Mouse (Mus musculus) heart, embryonic 13.5 days (tissue): ENCODE results near the gene Pmpcb. TPM values are rescaled to one million over a fixed set of nuclear protein-coding genes. Genes with fewer than 3 reads are reported as not detected.
"Not testable (repeated sequence)": the region's sequence is repeated elsewhere in the genome, so short reads cannot be mapped to it uniquely, and the experiment has no call there.

Source experiments
- ATAC-seq: fragments of 200-750 bp; cut with Nextera tagmentation; 2 replicates; pipeline ENCODE4 v1.8.0; 2017; ENCODE audit warnings: moderate TSS enrichment; ENCODE audit not compliant: insufficient number of reproducible peaks, low FRiP score, low TSS enrichment; ENCODE audit errors: extremely low read depth
- H3K27ac ChIP-seq: fragments of 300-500 bp; sonication (generic); replicated peaks from 2 replicates; pipeline ENCODE4 v1.5.1; 2015; ENCODE audit warnings: moderate library complexity, mild to moderate bottlenecking, inconsistent platforms
- H3K27me3 ChIP-seq: fragments of 300-500 bp; sonication (generic); replicated peaks from 2 replicates; pipeline ENCODE4 v1.6.1; 2015; ENCODE audit warnings: mild to moderate bottlenecking, inconsistent platforms
- H3K36me3 ChIP-seq: fragments of 300-500 bp; sonication (generic); 2 replicates; pipeline ENCODE4 v1.6.1; 2015; ENCODE audit warnings: mild to moderate bottlenecking, inconsistent platforms
- H3K4me1 ChIP-seq: fragments of 300-500 bp; sonication (generic); 2 replicates; pipeline ENCODE4 v1.6.1; 2015; ENCODE audit warnings: inconsistent platforms
- H3K4me2 ChIP-seq: fragments of 300-500 bp; sonication (generic); 2 replicates; pipeline ENCODE4 v1.6.1; 2015; ENCODE audit warnings: inconsistent platforms, mild to moderate bottlenecking, moderate library complexity
- H3K4me3 ChIP-seq: fragments of 300-500 bp; sonication (generic); 2 replicates; pipeline ENCODE4 v1.5.1; 2015; ENCODE audit warnings: moderate library complexity, mild to moderate bottlenecking, inconsistent platforms
- H3K9ac ChIP-seq: fragments of 300-500 bp; sonication (generic); 2 replicates; pipeline ENCODE4 v1.6.1; 2015; ENCODE audit warnings: inconsistent platforms, mild to moderate bottlenecking, moderate library complexity
- H3K9me3 ChIP-seq: fragments of 300-500 bp; sonication (generic); 2 replicates; pipeline ENCODE4 v1.6.1; 2016; ENCODE audit warnings: inconsistent platforms
- WGBS: fragments of 180-500 bp; shearing (Covaris S2); methylation state at CpG from one replicate; pipeline ENCODE4 v1.1.7; 2015; ENCODE audit warnings: mixed read lengths; 5-methylcytosine and 5-hydroxymethylcytosine counted together
- polyA plus RNA-seq: library from polyadenylated mRNA; unstranded; fragments of >200 nt; fragmentation: Nextera tagmentation; extraction: Ambion mirVana; gene quantifications from 2 replicates; pipeline ENCODE4 v1.2.1, GENCODE M21; 2015

Pmpcb gene
- polyA plus RNA-seq, 1 experiment from 2014 or later: 131 TPM

GRCm38 (mm10) chr5:21706546-21706945 is 30.4 kb upstream of the Pmpcb start:
- Histone ChIP-seq H3K4me1 (peaks cover 23% of the 10 kb centered on the region), H3K4me2 (no peak overlapping the region), H3K27me3 (peaks cover 4% of the 10 kb centered on the region; the same call in 1 of the 2 replicates), H3K9ac (no peak overlapping the region), H3K27ac (no peak overlapping the region), H3K4me3 (no peak overlapping the region), H3K9me3 (no peaks in the 10 kb centered on the region), H3K36me3 (no peaks in the 10 kb centered on the region)
- 75% methylated on average over 4 of the region's 4 CpGs for WGBS
- ATAC-seq: no peak

GRCm38 (mm10) chr5:21708011-21708410 is 28.9 kb upstream of the Pmpcb start:
- not testable (repeated sequence) for H3K36me3 ChIP-seq, H3K9ac ChIP-seq, H3K4me3 ChIP-seq, H3K27ac ChIP-seq, H3K9me3 ChIP-seq, H3K4me2 ChIP-seq, ATAC-seq, H3K27me3 ChIP-seq
- 71% methylated on average over 8 of the region's 8 CpGs for WGBS
- H3K4me1 ChIP-seq: peaks cover 17% of the 10 kb centered on the region

GRCm38 (mm10) chr5:21712127-21712715 is 24.7 kb upstream of the Pmpcb start:
- WGBS: 60% methylated on average over 13 of the region's 13 CpGs
- Histone ChIP-seq H3K9me3 (no peaks in the 10 kb centered on the region), H3K4me2 (no peak overlapping the region), H3K4me3 (no peak overlapping the region), H3K36me3 (no peaks in the 10 kb centered on the region), H3K27ac (no peak overlapping the region), H3K9ac (no peak overlapping the region), H3K27me3 (peaks cover 4% of the 10 kb centered on the region; the same call in 1 of the 2 replicates), H3K4me1 (0 out of 2 replicates have a peak, but pooled peaks cover 3% of the 10 kb centered on the region)
- no peak for ATAC-seq

GRCm38 (mm10) chr5:21714447-21714846 is 22.5 kb upstream of the Pmpcb start:
- H3K4me1 ChIP-seq: 0 out of 2 replicates have a peak, but pooled peaks cover 3% of the 10 kb centered on the region
- no peaks in the 10 kb centered on the region for H3K36me3 ChIP-seq
- H3K4me2 ChIP-seq: no peak overlapping the region
- H3K4me3 ChIP-seq: no peak overlapping the region
- peaks cover 4% of the 10 kb centered on the region; the same call in 1 of the 2 replicates for H3K27me3 ChIP-seq
- no peak overlapping the region for H3K9ac ChIP-seq
- no peak overlapping the region for H3K27ac ChIP-seq
- H3K9me3 ChIP-seq: no peaks in the 10 kb centered on the region
- 95% methylated on average over 4 of the region's 4 CpGs for WGBS
- ATAC-seq: no peak

- 0 out of 2 replicates have a peak, but pooled peaks cover 2% of the 10 kb centered on the region for H3K4me1 ChIP-seq
- no peak overlapping the region for H3K27ac ChIP-seq
- H3K4me3 ChIP-seq: no peak overlapping the region
- ATAC-seq: no peak
- no peak overlapping the region for H3K9ac ChIP-seq
- H3K4me2 ChIP-seq: no peak overlapping the region
- 86% methylated on average over 10 of the region's 10 CpGs for WGBS
- no peaks in the 10 kb centered on the region for H3K27me3 ChIP-seq
- H3K9me3 ChIP-seq: no peaks in the 10 kb centered on the region
- H3K36me3 ChIP-seq: no peaks in the 10 kb centered on the region
Observed at GRCm38 (mm10) chr5:21717165-21717715, 19.7 kb upstream of the Pmpcb start.

- no peaks in the 10 kb centered on the region for H3K27me3 ChIP-seq
- no peak overlapping the region for H3K9ac ChIP-seq
- 71% methylated on average over 5 of the region's 5 CpGs for WGBS
- H3K4me1 ChIP-seq: no peaks in the 10 kb centered on the region
- H3K4me2 ChIP-seq: no peak overlapping the region
- no peaks in the 10 kb centered on the region for H3K36me3 ChIP-seq
- H3K27ac ChIP-seq: no peak overlapping the region
- no peak overlapping the region for H3K4me3 ChIP-seq
- no peaks in the 10 kb centered on the region for H3K9me3 ChIP-seq
- no peak for ATAC-seq
Observed at GRCm38 (mm10) chr5:21718546-21718945, 18.4 kb upstream of the Pmpcb start.

GRCm38 (mm10) chr5:21719209-21719608 is 17.7 kb upstream of the Pmpcb start:
- 88% methylated on average over 2 of the region's 2 CpGs for WGBS
- no peak overlapping the region for H3K4me2 ChIP-seq
- no peak overlapping the region for H3K4me3 ChIP-seq
- H3K36me3 ChIP-seq: no peaks in the 10 kb centered on the region
- no peak overlapping the region for H3K9ac ChIP-seq
- H3K27me3 ChIP-seq: no peaks in the 10 kb centered on the region
- ATAC-seq: no peak
- H3K27ac ChIP-seq: no peak overlapping the region
- no peaks in the 10 kb centered on the region for H3K9me3 ChIP-seq
- peaks cover 5% of the 10 kb centered on the region; the same call in 1 of the 2 replicates for H3K4me1 ChIP-seq

GRCm38 (mm10) chr5:21724427-21724826 is 12.5 kb upstream of the Pmpcb start:
- H3K9me3 ChIP-seq: no peaks in the 10 kb centered on the region
- H3K4me1 ChIP-seq: peaks cover 14% of the 10 kb centered on the region
- no peak overlapping the region for H3K4me3 ChIP-seq
- no peak for ATAC-seq
- WGBS: 52% methylated on average over 1 of the region's 1 CpGs
- H3K9ac ChIP-seq: peak overlapping the region; percentile 44; the same call in 1 of the 2 replicates
- peak overlapping the region; percentile 54 for H3K27ac ChIP-seq
- no peaks in the 10 kb centered on the region for H3K27me3 ChIP-seq
- peak overlapping the region; percentile 3; the same call in 1 of the 2 replicates for H3K4me2 ChIP-seq
- no peaks in the 10 kb centered on the region for H3K36me3 ChIP-seq

- Histone ChIP-seq H3K27me3 (no peaks in the 10 kb centered on the region), H3K4me1 (peaks cover 14% of the 10 kb centered on the region), H3K9me3 (no peaks in the 10 kb centered on the region), H3K27ac (peak overlapping the region; percentile 54), H3K4me2 (peak overlapping the region; percentile 3; the same call in 1 of the 2 replicates), H3K36me3 (no peaks in the 10 kb centered on the region), H3K9ac (peak overlapping the region; percentile 44; the same call in 1 of the 2 replicates), H3K4me3 (no peak overlapping the region)
- ATAC-seq: no peak
- 35% methylated on average over 7 of the region's 7 CpGs for WGBS
Observed at GRCm38 (mm10) chr5:21724872-21725271, 12.1 kb upstream of the Pmpcb start.

- no peaks in the 10 kb centered on the region for H3K9me3 ChIP-seq
- no peaks in the 10 kb centered on the region for H3K27me3 ChIP-seq
- H3K27ac ChIP-seq: no peak overlapping the region
- 66% methylated on average over 5 of the region's 5 CpGs for WGBS
- no peak overlapping the region for H3K4me3 ChIP-seq
- H3K4me1 ChIP-seq: peaks cover 27% of the 10 kb centered on the region
- H3K36me3 ChIP-seq: no peaks in the 10 kb centered on the region
- no peak overlapping the region for H3K9ac ChIP-seq
- no peak for ATAC-seq
- H3K4me2 ChIP-seq: no peak overlapping the region
Observed at GRCm38 (mm10) chr5:21729107-21729506, 7.8 kb upstream of the Pmpcb start.

- H3K27me3 ChIP-seq: no peaks in the 10 kb centered on the region
- peak overlapping the region; percentile 81 for H3K27ac ChIP-seq
- no peak for ATAC-seq
- H3K4me1 ChIP-seq: peaks cover 17% of the 10 kb centered on the region
- no peaks in the 10 kb centered on the region for H3K9me3 ChIP-seq
- 0 out of 2 replicates have a peak overlapping the region, but pooled peaks have one; percentile 30 for H3K9ac ChIP-seq
- whole genome bisulfite sequencing: 59% methylated on average over 3 of the region's 3 CpGs
- H3K4me2 ChIP-seq: 0 out of 2 replicates have a peak overlapping the region, but pooled peaks have one; percentile 1
- H3K36me3 ChIP-seq: no peaks in the 10 kb centered on the region
- H3K4me3 ChIP-seq: no peak overlapping the region
Observed at GRCm38 (mm10) chr5:21732177-21732911, 4.6 kb upstream of the Pmpcb start.
